Mouse (Mus musculus) myocyte (in vitro differentiated cells): ENCODE measurements around the gene Fbxl18. TPM values are rescaled to one million over a fixed set of nuclear protein-coding genes. Genes with fewer than 3 reads are reported as not detected.

Experiments used
- H3K27me3 ChIP-seq: one replicate; pipeline ENCODE4 v1.6.1; 2011; ENCODE audit not compliant: control insufficient read depth, insufficient read depth, insufficient read length
- H3K36me3 ChIP-seq: one replicate; pipeline ENCODE4 v1.6.1; 2011; ENCODE audit not compliant: control insufficient read depth, insufficient read depth
- H3K4me2 ChIP-seq: one replicate; pipeline ENCODE4 v1.6.1; 2011; ENCODE audit warnings: low read depth, control low read depth
- H3K4me3 ChIP-seq: one replicate; pipeline ENCODE4 v1.5.1; 2011; ENCODE audit warnings: mild to moderate bottlenecking, control low read depth, moderate library complexity
- H3K79me2 ChIP-seq: one replicate; pipeline ENCODE4 v1.6.1; 2011; ENCODE audit not compliant: control insufficient read depth, insufficient read depth
- H3ac ChIP-seq: one replicate; pipeline ENCODE4 v1.6.1; 2011; ENCODE audit not compliant: control insufficient read depth, insufficient read length
- CEBPB ChIP-seq: IDR thresholded peaks from 2 replicates; pipeline ENCODE4 v1.6.1; 2011; ENCODE audit warnings: mild to moderate bottlenecking, moderate library complexity; ENCODE audit not compliant: poor library complexity, insufficient read depth, severe bottlenecking
- E2F4 ChIP-seq: IDR thresholded peaks from one replicate; pipeline ENCODE4 v1.6.1; 2011; ENCODE audit warnings: mild to moderate bottlenecking, control low read depth, moderate library complexity; ENCODE audit not compliant: insufficient read depth
- MAX ChIP-seq: IDR thresholded peaks from one replicate; pipeline ENCODE4 v1.6.1; 2011; ENCODE audit warnings: low read depth, mild to moderate bottlenecking, control low read depth
- MYOD1 ChIP-seq, 3 experiments: IDR thresholded peaks; one replicate each; pipeline ENCODE4 v1.6.1; 2011; ENCODE audit warnings: control low read depth in 2 of 3, low read depth in 2 of 3, mild to moderate bottlenecking in 2 of 3, moderate library complexity in 1 of 3; ENCODE audit not compliant: insufficient read length in 2 of 3, control insufficient read depth in 1 of 3
- MYOG ChIP-seq, 3 experiments: IDR thresholded peaks; one replicate each; pipeline ENCODE4 v1.6.1; 2011; ENCODE audit warnings: control low read depth in 2 of 3, low read depth in 2 of 3, mild to moderate bottlenecking in 2 of 3; ENCODE audit not compliant: insufficient read length in 2 of 3, control insufficient read depth in 1 of 3, insufficient read depth in 1 of 3
- POLR2A ChIP-seq: IDR thresholded peaks from one replicate; pipeline ENCODE4 v1.6.1; 2011; ENCODE audit warnings: low read depth, mild to moderate bottlenecking, control low read depth, moderate library complexity; ENCODE audit not compliant: insufficient read length
- POLR2AphosphoS2 ChIP-seq: IDR thresholded peaks from one replicate; pipeline ENCODE4 v1.6.1; 2011; ENCODE audit warnings: low read depth, control low read depth; ENCODE audit not compliant: insufficient read length
- REST ChIP-seq: IDR thresholded peaks from one replicate; pipeline ENCODE4 v1.6.1; 2011; ENCODE audit warnings: mild to moderate bottlenecking, control low read depth, moderate library complexity; ENCODE audit not compliant: insufficient read depth, insufficient read length
- SRF ChIP-seq: IDR thresholded peaks from one replicate; pipeline ENCODE4 v1.6.1; 2011; ENCODE audit warnings: low read depth; ENCODE audit not compliant: control insufficient read depth, insufficient read length
- TCF12 ChIP-seq: IDR thresholded peaks from one replicate; pipeline ENCODE4 v1.6.1; 2011; ENCODE audit warnings: mild to moderate bottlenecking, control low read depth; ENCODE audit not compliant: poor library complexity, insufficient read depth, severe bottlenecking
- TCF3 ChIP-seq: IDR thresholded peaks from one replicate; pipeline ENCODE4 v1.6.1; 2011; ENCODE audit warnings: low read depth, control low read depth; ENCODE audit not compliant: insufficient read length
- USF1 ChIP-seq: IDR thresholded peaks from one replicate; pipeline ENCODE4 v1.6.1; 2011; ENCODE audit warnings: low read depth, mild to moderate bottlenecking, control low read depth, moderate library complexity
- polyA plus RNA-seq: library from polyadenylated mRNA; unstranded; fragments of >200 nt; fragmentation: generic; extraction: Trizol; gene quantifications from one replicate; pipeline ENCODE4 v1.2.1, GENCODE M21; 2012; ENCODE audit warnings: missing spikeins

The Fbxl18 gene
- polyA plus RNA-seq, 1 experiment: 7.6 TPM

GRCm38 (mm10) chr5:142871765-142872164 lies 23.5 kb downstream of the Fbxl18 start:
- peaks cover 2% of the 10 kb centered on the region for H3K36me3 ChIP-seq

GRCm38 (mm10) chr5:142869463-142869862 lies 25.8 kb downstream of the Fbxl18 start:
- Histone ChIP-seq H3K27me3 (no peaks in the 10 kb centered on the region), H3K36me3 (peaks cover 6% of the 10 kb centered on the region), H3K4me3 (no peak overlapping the region), H3K4me2 (no peak overlapping the region), H3ac (no peak overlapping the region), H3K79me2 (no peaks in the 10 kb centered on the region)
- TF ChIP-seq SRF (no peak), MAX (no peak), MYOG (IDR thresholded peaks at IDR 0.05; ENCODE audit: control insufficient read depth in 1 of 3, insufficient read depth in 1 of 3, insufficient read length in 2 of 3, low read depth in 2 of 3) (no peak), POLR2AphosphoS2 (no peak), USF1 (no peak)

More at GRCm38 (mm10) chr5:142871765-142872164, 23.5 kb downstream of the Fbxl18 start:
- Histone ChIP-seq H3K79me2 (no peaks in the 10 kb centered on the region), H3K27me3 (no peaks in the 10 kb centered on the region), H3K4me3 (no peak overlapping the region), H3ac (no peak overlapping the region), H3K4me2 (no peak overlapping the region)
- TF ChIP-seq POLR2A: no peak
- TF ChIP-seq MYOG (IDR thresholded peaks at IDR 0.05; ENCODE audit: control insufficient read depth in 1 of 3, insufficient read depth in 1 of 3, insufficient read length in 2 of 3, low read depth in 2 of 3): no peak
- no peak for TF ChIP-seq MYOD1 (IDR thresholded peaks at IDR 0.05; ENCODE audit: control insufficient read depth in 1 of 3, insufficient read length in 2 of 3, low read depth in 2 of 3)
- no peak for TF ChIP-seq TCF3
- no peak for TF ChIP-seq REST
- no peak for TF ChIP-seq USF1
- no peak for TF ChIP-seq POLR2AphosphoS2
- TF ChIP-seq TCF12: no peak
- TF ChIP-seq SRF: no peak
- no peak for TF ChIP-seq CEBPB
- no peak for TF ChIP-seq MAX
- TF ChIP-seq E2F4: no peak

GRCm38 (mm10) chr5:142857763-142858229 lies 37.4 kb downstream of the Fbxl18 start:
- Histone ChIP-seq H3K4me3 (no peak overlapping the region), H3K36me3 (no peaks in the 10 kb centered on the region), H3K27me3 (no peaks in the 10 kb centered on the region), H3K4me2 (no peak overlapping the region), H3ac (no peak overlapping the region), H3K79me2 (no peaks in the 10 kb centered on the region)
- TF ChIP-seq MAX (no peak), MYOD1 (IDR thresholded peaks at IDR 0.05; ENCODE audit: control insufficient read depth in 1 of 3, insufficient read length in 2 of 3, low read depth in 2 of 3) (no peak)

GRCm38 (mm10) chr5:142856408-142856807 lies 38.8 kb downstream of the Fbxl18 start:
- Histone ChIP-seq H3K79me2 (no peaks in the 10 kb centered on the region), H3K4me3 (no peak overlapping the region), H3K36me3 (no peaks in the 10 kb centered on the region), H3K27me3 (no peaks in the 10 kb centered on the region), H3K4me2 (no peak overlapping the region), H3ac (no peak overlapping the region)
- TF ChIP-seq TCF3 (no peak), USF1 (no peak), MAX (no peak), E2F4 (no peak), MYOD1 (IDR thresholded peaks at IDR 0.05; ENCODE audit: control insufficient read depth in 1 of 3, insufficient read length in 2 of 3, low read depth in 2 of 3) (no peak)

GRCm38 (mm10) chr5:142854877-142855276 lies 40.3 kb downstream of the Fbxl18 start:
- TF ChIP-seq USF1 (no peak), TCF12 (no peak), MAX (no peak), MYOD1 (IDR thresholded peaks at IDR 0.05; ENCODE audit: control insufficient read depth in 1 of 3, insufficient read length in 2 of 3, low read depth in 2 of 3) (no peak), POLR2AphosphoS2 (no peak), MYOG (IDR thresholded peaks at IDR 0.05; ENCODE audit: control insufficient read depth in 1 of 3, insufficient read depth in 1 of 3, insufficient read length in 2 of 3, low read depth in 2 of 3) (no peak), E2F4 (no peak), POLR2A (no peak)
- H3K27me3 ChIP-seq: no peaks in the 10 kb centered on the region
- H3K36me3 ChIP-seq: no peaks in the 10 kb centered on the region

More at GRCm38 (mm10) chr5:142854877-142855276, 40.3 kb downstream of the Fbxl18 start:
- H3K79me2 ChIP-seq: no peaks in the 10 kb centered on the region
- no peak overlapping the region for H3K4me2 ChIP-seq
- H3K4me3 ChIP-seq: no peak overlapping the region
- H3ac ChIP-seq: no peak overlapping the region
